Mouse (Mus musculus) limb, embryonic 14.5 days (tissue): ENCODE data around the gene Lemd1. TPM values are rescaled to one million over a fixed set of nuclear protein-coding genes. Genes with fewer than 3 reads are reported as not detected.

Experiments used
- ATAC-seq: fragments of 200-750 bp; cut with Nextera tagmentation; 2 replicates; pipeline ENCODE4 v1.8.0; 2017; ENCODE audit warnings: low read depth, moderate number of reproducible peaks, moderate TSS enrichment; ENCODE audit not compliant: low FRiP score
- DNase-seq: peaks from one replicate; pipeline ENCODE4 v3.0.0-alpha.2; 2015; ENCODE audit warnings: low spot score
- H3K27ac ChIP-seq: fragments of 300-500 bp; sonication (generic); replicated peaks from 2 replicates; pipeline ENCODE4 v1.5.1; 2014; ENCODE audit warnings: low read depth, mild to moderate bottlenecking, low read length, moderate library complexity, mixed read lengths
- H3K27me3 ChIP-seq: fragments of 300-500 bp; sonication (generic); 2 replicates; pipeline ENCODE4 v1.6.1; 2014; ENCODE audit warnings: low read length, mixed read lengths; ENCODE audit not compliant: control insufficient read depth, insufficient read depth
- H3K36me3 ChIP-seq: fragments of 300-500 bp; sonication (generic); 2 replicates; pipeline ENCODE4 v1.6.1; 2014; ENCODE audit warnings: mild to moderate bottlenecking, low read length, moderate library complexity, mixed read lengths; ENCODE audit not compliant: control insufficient read depth, insufficient read depth
- H3K4me1 ChIP-seq: fragments of 300-500 bp; sonication (generic); 2 replicates; pipeline ENCODE4 v1.6.1; 2014; ENCODE audit warnings: antibody characterized with exemption, low read length, mixed read lengths; ENCODE audit not compliant: control insufficient read depth, insufficient read depth
- H3K4me2 ChIP-seq: fragments of 300-500 bp; sonication (generic); replicated peaks from 2 replicates; pipeline ENCODE4 v1.6.1; 2014; ENCODE audit warnings: low read depth, mild to moderate bottlenecking, low read length, moderate library complexity; ENCODE audit not compliant: severe bottlenecking
- H3K4me3 ChIP-seq: fragments of 300-500 bp; sonication (generic); replicated peaks from 2 replicates; pipeline ENCODE4 v1.5.1; 2014; ENCODE audit warnings: low read length
- H3K9ac ChIP-seq: fragments of 300-500 bp; sonication (generic); 2 replicates; pipeline ENCODE4 v1.6.1; 2014; ENCODE audit warnings: mild to moderate bottlenecking, low read depth, low read length, moderate library complexity; ENCODE audit not compliant: severe bottlenecking
- H3K9me3 ChIP-seq: fragments of 300-500 bp; sonication (generic); 2 replicates; pipeline ENCODE4 v1.6.1; 2016; ENCODE audit warnings: low read length; ENCODE audit not compliant: control insufficient read depth
- POLR2A ChIP-seq: fragments of 200-500 bp; IDR thresholded peaks from 2 replicates; pipeline ENCODE4 v1.8.0; 2012; ENCODE audit warnings: inconsistent platforms, mild to moderate bottlenecking, moderate library complexity, borderline replicate concordance; ENCODE audit not compliant: insufficient read depth, insufficient read length; ENCODE audit errors: extremely low read depth
- WGBS: fragments of 180-500 bp; shearing (Covaris S2); extraction: QIAGEN DNeasy Blood & Tissue Kit; methylation state at CpG from one replicate; pipeline ENCODE4 v1.1.7; 2014; 5-methylcytosine and 5-hydroxymethylcytosine counted together
- polyA plus RNA-seq, 2 experiments: library from polyadenylated mRNA; depleted of rRNA in 1 of 2; stranded (reverse) in 1 of 2; unstranded in 1 of 2; fragments of >200 nt; fragmentation: Nextera tagmentation in 1 of 2; extraction: Ambion mirVana in 1 of 2; gene quantifications; 2 replicates each; pipeline versions ENCODE4 v1.2.1 to v1.2.3; 2012 to 2014

The Lemd1 gene
- polyA plus RNA-seq, 2 experiments = 0.91 to 0.94 TPM

- Histone ChIP-seq H3K4me3 (peak within 1 kb of the TSS; percentile 53), H3K9me3 (no peaks in the 10 kb centered on the region), H3K4me1 (peaks cover 8% of the 10 kb centered on the region), H3K4me2 (peak within 1 kb of the TSS; percentile 97), H3K27ac (no peak within 1 kb of the TSS), H3K9ac (peak within 1 kb of the TSS; percentile 55), H3K36me3 (no peaks in the 10 kb centered on the region), H3K27me3 (peaks cover 32% of the 10 kb centered on the region)
- no peak for DNase-seq
- 1% methylated on average over 26 of the region's 28 CpGs for WGBS
- TF ChIP-seq POLR2A = no peak
- no peak for ATAC-seq
Measured at GRCm38 (mm10) chr1:132298425-132298800, 107.2 kb downstream of the Lemd1 start, which contains the start of gene Klhdc8a. TSS of gene Klhdc8a (plus strand) at chr1:132298626.

- H3K4me2 ChIP-seq = peak overlapping the region; percentile 97
- no peak for DNase-seq
Measured at GRCm38 (mm10) chr1:132298801-132299464, 107.7 kb downstream of the Lemd1 start.

GRCm38 (mm10) chr1:132299744-132300143, 108.5 kb downstream of the Lemd1 start:
- H3K4me2 ChIP-seq = no peak overlapping the region

More at GRCm38 (mm10) chr1:132298801-132299464, 107.7 kb downstream of the Lemd1 start:
- 3% methylated on average over 38 of the region's 71 CpGs for WGBS
- Histone ChIP-seq H3K9ac (peak overlapping the region; percentile 55), H3K9me3 (no peaks in the 10 kb centered on the region), H3K4me3 (peak overlapping the region; percentile 53), H3K36me3 (no peaks in the 10 kb centered on the region), H3K27ac (no peak overlapping the region), H3K27me3 (peaks cover 32% of the 10 kb centered on the region), H3K4me1 (peaks cover 8% of the 10 kb centered on the region)
- peak; percentile 63; the same call in 1 of the 2 replicates for ATAC-seq
- no peak for TF ChIP-seq POLR2A

GRCm38 (mm10) chr1:132301242-132301641, 110.0 kb downstream of the Lemd1 start:
- Histone ChIP-seq H3K4me1 (peaks cover 8% of the 10 kb centered on the region), H3K36me3 (no peaks in the 10 kb centered on the region), H3K9me3 (no peaks in the 10 kb centered on the region), H3K27me3 (peaks cover 32% of the 10 kb centered on the region), H3K27ac (no peak overlapping the region), H3K4me3 (no peak overlapping the region), H3K9ac (no peak overlapping the region), H3K4me2 (no peak overlapping the region)
- DNase-seq (no peak), ATAC-seq (no peak)
- WGBS = 88% methylated on average over 5 of the region's 5 CpGs
- no peak for TF ChIP-seq POLR2A

More at GRCm38 (mm10) chr1:132299744-132300143, 108.5 kb downstream of the Lemd1 start:
- H3K27me3 ChIP-seq = peaks cover 32% of the 10 kb centered on the region
- no peak overlapping the region for H3K4me3 ChIP-seq
- no peaks in the 10 kb centered on the region for H3K36me3 ChIP-seq
- ATAC-seq = no peak
- no peak for DNase-seq
- WGBS = 71% methylated on average over 5 of the region's 5 CpGs
- peaks cover 8% of the 10 kb centered on the region for H3K4me1 ChIP-seq
- H3K9ac ChIP-seq = no peak overlapping the region
- no peak for TF ChIP-seq POLR2A
- H3K9me3 ChIP-seq = no peaks in the 10 kb centered on the region
- no peak overlapping the region for H3K27ac ChIP-seq

GRCm38 (mm10) chr1:132302341-132302866, 111.2 kb downstream of the Lemd1 start:
- no peaks in the 10 kb centered on the region for H3K36me3 ChIP-seq
- peaks cover 26% of the 10 kb centered on the region for H3K27me3 ChIP-seq
- ATAC-seq (no peak), DNase-seq (no peak)
- H3K9me3 ChIP-seq = no peaks in the 10 kb centered on the region
- TF ChIP-seq POLR2A = no peak
- WGBS = 82% methylated on average over 9 of the region's 9 CpGs
- H3K4me3 ChIP-seq = no peak overlapping the region
- H3K4me2 ChIP-seq = no peak overlapping the region
- peaks cover 8% of the 10 kb centered on the region for H3K4me1 ChIP-seq
- H3K27ac ChIP-seq = no peak overlapping the region
- no peak overlapping the region for H3K9ac ChIP-seq
